Mouse (Mus musculus) cerebellum, adult 11 months (tissue): ENCODE measurements around the gene Ucp2.

Experiments used
- DNase-seq: peaks from one replicate; pipeline ENCODE4 v3.0.0; 2022

The Ucp2 gene

DNA sequence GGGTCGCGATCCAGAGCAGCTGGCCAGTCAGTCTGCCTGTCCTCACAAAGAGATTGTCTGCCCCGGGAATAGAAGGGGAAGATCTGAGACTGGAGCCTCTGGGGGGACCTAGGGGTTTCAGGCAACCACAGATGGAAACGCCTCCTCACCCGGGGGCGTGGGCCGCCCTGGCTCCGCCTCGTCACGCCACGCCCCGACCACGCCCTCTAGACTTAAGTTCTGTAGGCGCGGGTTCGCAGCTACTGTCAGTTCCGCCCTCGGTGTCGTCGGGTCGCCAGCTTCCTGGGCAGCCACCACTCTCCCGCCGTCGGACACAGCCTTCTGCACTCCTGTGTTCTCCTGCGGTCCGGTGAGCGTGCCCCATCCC, at the start of gene Ucp2:
Gene Ucp2 (plus strand): TSS at position 221 of the 367 bp plus-strand sequence.
- DNase-seq: no peak

DNA sequence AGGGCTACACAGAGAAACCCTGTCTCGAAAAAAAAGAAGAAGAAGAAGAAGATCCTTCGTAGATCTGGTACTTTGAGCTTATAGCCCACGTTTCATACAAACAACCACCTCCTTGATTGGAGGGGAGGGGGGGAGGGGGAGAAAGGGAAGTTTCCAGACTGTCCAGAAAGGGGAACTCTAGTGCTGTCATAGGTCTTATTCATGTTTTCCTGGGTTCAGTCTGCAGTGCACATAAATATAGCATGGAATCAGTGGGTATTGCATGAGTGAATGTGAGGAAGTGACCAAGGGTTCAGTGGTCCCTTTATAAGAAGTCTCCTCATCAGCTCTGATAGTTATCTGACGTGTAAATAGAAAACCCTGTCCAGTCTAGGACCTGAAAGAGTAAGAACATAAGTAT, 49.4 kb upstream of the Ucp2 start:
- no peak for DNase-seq

DNA sequence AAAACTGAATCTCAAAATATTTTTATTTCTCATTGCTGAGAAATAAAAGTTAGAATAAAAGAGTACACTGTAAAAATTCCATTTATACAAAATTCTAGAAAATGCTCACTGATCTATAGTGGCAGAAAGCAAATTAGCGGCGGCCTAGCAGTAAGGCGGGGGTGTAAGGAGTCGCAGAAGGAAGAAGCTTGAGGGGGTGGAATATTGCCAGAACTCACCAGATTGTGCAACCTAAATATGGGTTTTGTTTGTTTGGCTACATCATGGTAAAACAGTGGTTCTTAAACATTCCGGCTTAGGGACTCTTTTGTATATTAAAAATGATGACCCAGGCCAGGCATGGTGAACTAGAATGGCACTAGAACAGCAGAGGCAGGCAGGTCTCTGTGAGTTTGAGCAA, 46.9 kb upstream of the Ucp2 start:
- DNase-seq: no peak

DNA sequence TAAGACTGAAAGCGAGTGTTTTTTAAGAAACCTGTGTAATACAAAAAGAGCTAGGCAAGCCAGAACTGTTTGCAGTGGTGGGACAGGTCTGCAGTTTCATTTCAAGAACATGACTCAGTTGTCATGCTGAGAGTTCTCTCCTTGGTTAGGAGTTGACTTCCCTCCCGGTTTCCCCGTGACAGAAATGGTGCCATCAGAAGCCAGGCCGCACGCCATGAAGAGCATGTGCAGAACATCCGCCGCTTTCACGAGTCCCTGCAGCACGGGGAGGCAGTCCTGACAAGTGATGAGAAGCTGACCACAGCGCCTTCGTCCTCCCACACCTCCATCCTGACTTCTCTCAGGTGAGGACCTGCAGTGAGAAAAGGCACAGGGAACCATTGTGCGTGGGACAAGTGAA, 44.6 kb upstream of the Ucp2 start:
- no peak for DNase-seq

- no peak for DNase-seq
Measured at GRCm38 (mm10) chr7:100448985-100449384, 44.2 kb upstream of the Ucp2 start.

DNA sequence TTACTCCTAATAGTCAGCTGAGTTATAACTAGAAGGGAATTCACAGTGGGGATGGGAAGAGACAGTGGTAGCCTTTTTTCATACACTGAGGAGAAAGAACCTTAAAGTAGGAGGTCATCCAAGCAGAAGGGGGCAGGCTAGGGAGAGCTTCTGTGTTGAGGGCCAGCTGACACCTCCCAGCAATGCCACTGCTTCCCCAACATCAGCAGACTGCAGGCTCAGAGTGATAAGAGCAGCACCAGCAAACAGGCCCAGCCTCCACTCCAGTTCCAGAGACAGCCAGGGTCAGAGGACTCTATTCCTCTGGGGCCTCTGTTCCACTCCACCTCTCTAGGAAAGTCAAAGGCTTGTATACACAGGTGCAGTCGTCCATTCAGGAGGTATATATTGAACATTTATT, 35.0 kb upstream of the Ucp2 start:
- DNase-seq: no peak

DNA sequence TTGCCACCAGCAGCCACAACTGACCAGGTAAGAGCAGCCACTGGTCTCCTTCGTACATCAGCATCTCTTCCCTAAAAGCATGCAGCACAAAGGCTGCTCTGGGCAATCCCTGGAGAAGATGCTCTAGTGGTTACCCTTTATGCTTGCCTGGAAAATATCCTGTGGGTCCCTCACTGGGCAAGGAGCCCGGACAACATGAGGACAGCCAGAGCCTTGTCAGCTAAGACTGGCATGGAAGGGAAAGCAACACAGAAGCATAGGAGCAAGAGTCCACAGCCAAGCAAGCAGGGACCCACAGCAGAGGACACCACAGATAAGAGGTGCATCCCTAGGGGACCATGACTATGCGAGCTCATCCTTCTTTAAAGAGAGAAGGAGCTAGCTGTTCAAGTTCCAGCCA, 33.3 kb upstream of the Ucp2 start:
- no peak for DNase-seq

DNA sequence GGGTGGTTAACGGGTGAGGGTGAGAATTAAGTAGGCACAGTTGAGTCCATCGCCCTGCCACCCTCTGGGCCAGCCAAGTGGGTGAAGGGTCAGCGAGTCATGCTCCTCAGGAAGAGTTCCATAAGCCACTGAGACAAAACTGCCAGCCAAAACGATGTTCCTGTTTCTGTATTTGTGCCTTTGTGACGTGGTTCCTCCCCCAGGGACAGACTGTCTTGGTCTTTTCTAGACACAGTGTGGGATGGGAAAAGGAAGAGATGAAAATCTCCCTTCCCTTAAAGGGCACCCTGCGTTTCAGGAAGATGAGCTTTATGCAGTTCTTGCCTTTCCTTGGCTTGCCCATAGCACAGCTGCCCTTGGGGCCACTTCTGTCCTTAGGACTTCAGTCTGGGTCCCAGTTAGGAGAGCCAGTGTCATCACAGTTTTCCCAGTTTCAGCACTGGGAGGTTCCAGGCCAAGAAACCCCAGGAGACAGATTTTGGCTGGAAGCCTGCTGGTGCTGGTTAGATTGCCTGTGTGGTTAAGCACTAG, 31.5 kb upstream of the Ucp2 start:
- no peak for DNase-seq

DNA sequence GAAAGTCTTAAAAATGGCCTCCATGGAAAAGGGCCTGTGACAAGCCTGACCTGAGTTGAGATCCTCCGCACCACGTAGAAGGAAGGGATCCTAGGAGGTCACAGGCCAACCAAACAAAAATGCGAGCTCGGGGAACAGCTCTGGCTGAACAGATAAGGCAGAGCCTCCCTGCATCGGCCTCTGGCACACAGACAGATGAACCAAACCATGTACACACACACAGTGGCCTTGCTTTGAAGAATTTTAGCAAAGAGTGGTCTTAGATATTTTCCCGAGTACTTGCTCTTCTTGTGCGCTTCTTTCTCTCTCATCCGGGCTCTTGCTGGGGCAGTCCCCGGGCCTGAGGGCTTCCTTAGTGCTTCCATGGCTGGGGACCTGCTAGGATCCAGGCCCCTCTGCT, 29.9 kb upstream of the Ucp2 start:
- DNase-seq: no peak

DNA sequence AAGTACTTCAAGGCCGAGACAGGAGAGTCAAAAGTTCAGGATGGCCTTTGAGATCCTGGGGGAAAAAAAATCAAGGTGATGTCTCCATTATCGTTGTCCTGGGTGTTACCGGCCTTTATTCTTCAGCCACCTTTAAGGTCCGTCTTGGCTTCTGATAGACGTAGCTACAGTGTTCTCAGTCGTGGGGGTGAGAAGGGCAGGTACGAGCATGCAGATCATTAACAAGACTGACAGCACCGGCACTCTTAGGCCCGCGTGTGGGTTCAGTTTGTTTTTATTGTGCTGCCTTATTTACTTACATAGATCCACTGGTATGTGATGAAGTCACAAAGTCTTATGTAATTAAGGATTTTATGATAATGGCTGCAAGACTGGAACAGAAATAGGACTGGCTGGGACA, 29.4 kb upstream of the Ucp2 start:
- DNase-seq: no peak

GRCm38 (mm10) chr7:100464248-100464647, 28.9 kb upstream of the Ucp2 start:
- DNase-seq: no peak

GRCm38 (mm10) chr7:100465248-100465647, 27.9 kb upstream of the Ucp2 start:
- no peak for DNase-seq

DNA sequence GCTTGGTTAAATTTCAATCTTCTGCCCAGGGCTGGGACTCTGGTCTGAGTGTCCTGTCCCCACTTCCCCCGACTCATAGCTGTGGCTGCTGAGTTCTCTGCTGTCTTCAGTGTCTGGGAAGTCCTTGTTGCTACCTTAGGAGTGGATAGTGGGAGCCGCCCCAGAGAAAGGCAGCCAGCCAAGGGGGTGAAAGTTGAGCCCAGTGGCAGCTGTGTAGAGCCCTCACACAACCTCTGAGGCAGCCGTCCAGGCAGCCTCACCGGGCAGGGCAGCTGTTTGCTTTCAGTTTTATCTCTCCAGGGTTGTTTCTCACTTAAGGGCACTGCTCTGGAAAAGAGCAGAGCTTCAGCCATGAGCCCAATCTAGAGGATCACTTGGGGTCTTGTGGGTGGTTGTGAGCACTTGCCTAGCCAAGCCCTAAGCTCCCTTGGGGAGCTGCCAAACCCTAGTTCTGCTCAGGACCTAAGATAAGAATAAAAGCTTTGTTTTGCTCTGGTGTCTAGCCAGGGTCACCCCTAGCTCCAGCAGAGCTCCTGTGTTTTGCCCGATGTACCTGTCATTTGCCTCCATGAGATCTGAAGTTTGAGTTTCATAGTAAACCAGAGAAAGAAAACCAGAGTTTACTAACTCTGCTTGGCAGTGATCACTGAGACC, 27.4 kb upstream of the Ucp2 start:
- DNase-seq: no peak

- DNase-seq: no peak
Measured at GRCm38 (mm10) chr7:100466781-100467510, 26.2 kb upstream of the Ucp2 start.

DNA sequence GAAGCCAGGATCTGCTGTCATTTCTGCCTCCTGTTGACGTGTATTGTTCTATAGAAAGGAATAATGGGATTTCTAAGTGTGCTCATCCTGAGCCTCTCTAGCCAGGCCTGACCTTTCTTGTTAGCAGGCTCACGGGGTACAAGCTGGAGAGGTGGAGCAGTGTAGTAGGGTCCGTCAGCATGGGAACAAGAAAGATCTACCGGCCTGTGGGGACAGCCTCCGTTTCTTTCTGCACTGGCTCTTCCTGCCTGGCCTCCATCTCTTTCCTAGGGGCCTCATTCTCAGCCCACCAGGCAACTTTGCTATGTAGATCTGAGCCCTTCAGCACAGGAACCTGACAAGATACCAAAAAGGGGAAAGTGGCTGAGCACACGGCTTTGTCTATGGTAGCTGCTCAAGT, 24.4 kb upstream of the Ucp2 start:
- no peak for DNase-seq

GRCm38 (mm10) chr7:100469502-100469901, 23.6 kb upstream of the Ucp2 start:
- DNase-seq: no peak

- DNase-seq: no peak
Measured at GRCm38 (mm10) chr7:100470796-100471406, 22.2 kb upstream of the Ucp2 start.

GRCm38 (mm10) chr7:100471407-100471797, 21.7 kb upstream of the Ucp2 start:
- no peak for DNase-seq

DNA sequence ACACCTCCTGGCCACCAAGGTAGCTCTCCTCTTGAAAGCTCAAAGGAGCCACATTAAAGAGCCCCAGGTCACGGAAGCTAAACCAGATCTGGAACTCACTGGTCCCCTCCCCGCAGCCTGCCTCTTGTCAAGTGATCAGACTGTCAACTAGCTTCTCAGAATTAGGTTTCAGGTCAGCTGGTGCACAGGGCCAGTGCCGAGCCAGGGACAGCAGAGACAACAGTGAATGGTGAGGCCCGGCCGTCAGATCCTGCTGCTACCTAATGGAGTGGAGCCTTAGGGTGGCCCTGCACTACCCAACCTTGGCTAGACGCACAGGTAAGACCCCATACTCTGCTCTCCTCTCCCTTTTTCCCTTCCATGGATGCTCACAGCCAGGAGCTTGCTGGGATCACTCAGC, 20.4 kb upstream of the Ucp2 start, which contains the start of gene Ucp3:
Gene Ucp3 (plus strand): TSS at position 214 of the 400 bp plus-strand sequence.
- DNase-seq: no peak

DNA sequence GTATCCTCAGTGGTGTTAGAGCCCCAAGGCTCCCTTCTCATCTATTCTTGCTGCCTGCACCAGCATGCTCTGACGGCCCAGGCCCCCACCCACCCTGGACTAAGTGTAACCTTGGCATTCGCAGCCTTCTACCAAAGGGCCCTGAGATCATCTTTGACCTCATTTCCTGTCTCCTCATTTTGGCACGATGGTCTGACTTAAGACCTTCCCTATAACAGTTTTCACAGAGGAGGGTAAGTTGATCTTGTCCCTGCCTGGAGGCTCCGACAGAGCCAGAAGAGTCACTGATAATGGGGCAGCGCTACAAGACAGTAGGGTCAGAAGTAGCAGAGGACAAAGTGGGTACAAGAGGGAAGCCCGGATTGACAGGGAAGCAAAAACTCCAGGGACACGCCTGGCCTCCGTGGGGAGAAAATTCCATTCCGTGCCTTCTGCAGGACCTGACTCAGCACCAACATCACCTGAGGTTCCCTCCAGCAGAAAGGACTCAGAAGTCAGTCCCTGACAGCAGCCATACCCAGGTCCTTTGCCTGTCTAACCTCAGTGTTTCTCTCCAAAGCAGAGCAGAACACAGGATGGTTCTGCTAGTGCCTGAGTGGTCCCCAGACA, 19.2 kb upstream of the Ucp2 start:
- no peak for DNase-seq

DNA sequence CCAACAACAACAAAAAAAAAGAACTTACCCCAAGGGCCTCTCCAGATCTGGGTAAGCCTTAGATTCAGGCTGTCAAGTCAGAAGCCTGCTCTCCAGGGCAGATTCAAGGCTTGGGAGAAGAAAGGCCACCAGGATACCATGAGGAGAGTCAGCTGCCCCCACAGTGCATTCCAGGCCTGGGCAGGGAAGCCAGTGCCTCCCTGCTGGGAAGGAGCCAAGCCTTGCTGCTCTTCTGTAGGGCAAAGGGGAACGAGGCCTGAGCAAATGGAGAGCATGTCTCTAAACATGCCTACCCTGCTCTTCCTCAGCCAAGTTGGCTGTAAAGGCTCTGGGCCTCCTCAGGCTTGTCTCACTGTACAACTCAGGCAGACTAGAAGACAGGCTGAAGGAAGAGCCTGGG, 18.5 kb upstream of the Ucp2 start:
- no peak for DNase-seq

GRCm38 (mm10) chr7:100479100-100479822, 13.9 kb upstream of the Ucp2 start:
- no peak for DNase-seq

DNA sequence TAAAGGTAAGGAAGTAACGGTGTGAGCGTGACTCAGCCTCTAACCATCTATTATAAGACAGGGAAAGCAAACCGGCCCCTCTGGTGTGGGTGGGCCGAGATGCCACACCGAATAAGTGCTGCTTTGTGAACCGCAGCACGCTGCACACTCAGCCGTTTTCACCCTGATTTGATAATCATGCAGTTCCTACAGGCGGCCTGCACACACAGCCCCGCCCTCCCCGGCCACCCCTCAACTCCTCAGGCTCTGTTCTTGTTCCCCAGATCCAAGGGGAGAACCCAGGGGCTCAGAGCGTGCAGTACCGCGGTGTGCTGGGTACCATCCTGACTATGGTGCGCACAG, 13.3 kb upstream of the Ucp2 start:
- DNase-seq: no peak
